Mouse (Mus musculus) ES-Bruce4 (cell line): Measurements from ENCODE around the gene Mapt.

Experiments
- CTCF ChIP-seq: IDR thresholded peaks from one replicate; pipeline ENCODE4 v1.8.1; 2011; ENCODE audit warnings: low read depth, low read length
- EP300 ChIP-seq: IDR thresholded peaks from 2 replicates; pipeline ENCODE4 v1.6.1; 2011; ENCODE audit warnings: low read depth, low read length; ENCODE audit not compliant: insufficient read depth
- POLR2A ChIP-seq: IDR thresholded peaks from one replicate; pipeline ENCODE4 v1.8.1; 2011; ENCODE audit warnings: low read length; ENCODE audit not compliant: insufficient read depth

- TF ChIP-seq POLR2A (no peak), EP300 (peak; percentile 86), CTCF (no peak)
These were observed 62.1 kb downstream of the Mapt start for GRCm38 (mm10) chr11:104293241-104293640.
